Mouse (Mus musculus) intestine, embryonic 14.5 days (tissue): Measurements from ENCODE around the gene Gm42674. TPM values are rescaled to one million over a fixed set of nuclear protein-coding genes. Genes with fewer than 3 reads are reported as not detected.

Experiments
- ATAC-seq: fragments of 200-750 bp; cut with Nextera tagmentation; replicated peaks from 2 replicates; pipeline ENCODE4 v1.8.0; 2017; ENCODE audit warnings: low read depth, moderate number of reproducible peaks, moderate TSS enrichment, moderate library complexity; ENCODE audit not compliant: low FRiP score, low TSS enrichment
- DNase-seq: peaks from one replicate; pipeline ENCODE4 v3.0.0-alpha.2; 2018; ENCODE audit warnings: low spot score
- H3K27ac ChIP-seq: fragments of 300-500 bp; sonication (generic); 2 replicates; pipeline ENCODE4 v1.5.1; 2014; ENCODE audit warnings: low read depth, mild to moderate bottlenecking, control low read depth
- H3K27me3 ChIP-seq: fragments of 300-500 bp; sonication (generic); replicated peaks from 2 replicates; pipeline ENCODE4 v1.6.1; 2014; ENCODE audit warnings: low read length, control low read depth; ENCODE audit not compliant: control insufficient read depth, insufficient read depth
- H3K36me3 ChIP-seq: fragments of 300-500 bp; sonication (generic); 2 replicates; pipeline ENCODE4 v1.6.1; 2014; ENCODE audit warnings: low read length, control low read depth; ENCODE audit not compliant: control insufficient read depth, insufficient read depth
- H3K4me1 ChIP-seq: fragments of 300-500 bp; sonication (generic); replicated peaks from 2 replicates; pipeline ENCODE4 v1.6.1; 2014; ENCODE audit warnings: low read length, control low read depth, mixed read lengths; ENCODE audit not compliant: control insufficient read depth, insufficient read depth
- H3K4me2 ChIP-seq: fragments of 300-500 bp; sonication (generic); 2 replicates; pipeline ENCODE4 v1.6.1; 2014; ENCODE audit warnings: low read length
- H3K4me3 ChIP-seq: fragments of 300-500 bp; sonication (generic); 2 replicates; pipeline ENCODE4 v1.5.1; 2014; ENCODE audit warnings: low read depth, low read length, control low read depth, mixed read lengths
- H3K9ac ChIP-seq: fragments of 300-500 bp; sonication (generic); 2 replicates; pipeline ENCODE4 v1.6.1; 2014; ENCODE audit warnings: mild to moderate bottlenecking, low read length
- H3K9me3 ChIP-seq: fragments of 300-500 bp; sonication (generic); 2 replicates; pipeline ENCODE4 v1.6.1; 2016; ENCODE audit warnings: low read length, control low read depth; ENCODE audit not compliant: control insufficient read depth
- polyA plus RNA-seq: library from polyadenylated mRNA; unstranded; fragments of >200 nt; fragmentation: Nextera tagmentation; extraction: Ambion mirVana; gene quantifications from 2 replicates; pipeline ENCODE4 v1.2.1, GENCODE M21; 2014

Gm42674 gene
- polyA plus RNA-seq, 1 experiment from 2014 or later, result not detected

DNA sequence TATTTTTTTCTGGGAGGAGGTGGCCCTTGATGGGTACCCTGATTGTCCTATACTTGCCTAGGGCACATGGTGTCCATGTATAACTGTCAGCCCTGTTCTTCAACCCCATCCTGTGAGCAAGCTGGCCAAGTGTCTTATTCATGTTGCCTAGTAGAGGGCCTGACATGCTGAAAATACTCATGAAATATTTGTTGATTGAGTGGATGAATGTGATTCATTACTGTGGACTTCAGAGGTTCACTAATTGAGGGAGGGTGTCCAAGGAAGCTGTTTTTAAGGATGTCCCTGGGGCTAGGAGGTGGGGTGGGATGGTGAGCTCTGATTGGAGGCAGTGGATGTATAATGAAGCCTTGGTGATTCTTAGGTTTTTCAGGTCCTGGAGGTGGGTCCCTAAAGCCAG lies 52.0 kb downstream of the Gm42674 start, which contains the start of gene S100a7a:
TSS of gene S100a7a (plus strand) at position 301 of the 400 bp plus-strand sequence.
- no peak within 1 kb of the TSS for H3K9ac ChIP-seq
- H3K4me3 ChIP-seq, result no peak within 1 kb of the TSS
- no peaks in the 10 kb centered on the region for H3K4me1 ChIP-seq
- H3K9me3 ChIP-seq, result no peaks in the 10 kb centered on the region
- H3K36me3 ChIP-seq, result no peaks in the 10 kb centered on the region
- ATAC-seq (no peak), DNase-seq (no peak)
- no peak within 1 kb of the TSS for H3K4me2 ChIP-seq
- no peak within 1 kb of the TSS for H3K27ac ChIP-seq
- 0 out of 2 replicates have a peak, but pooled peaks cover 2% of the 10 kb centered on the region for H3K27me3 ChIP-seq

Other genes starting within 250 kb of the Gm42674 start
- 10.2 and 11.0 TPM in 2 replicates for gene Slc27a3, start 212.0 kb upstream of the Gm42674 start, polyA plus RNA-seq
- 31.2 and 31.7 TPM in 2 replicates for gene Ints3, start 168.3 kb upstream of the Gm42674 start, polyA plus RNA-seq
- 5.3 and 5.9 TPM in 2 replicates for gene Npr1, start 136.0 kb upstream of the Gm42674 start, polyA plus RNA-seq
- 188 and 207 TPM in 2 replicates for gene Ilf2, start 125.8 kb upstream of the Gm42674 start, polyA plus RNA-seq
- 67.5 and 80.6 TPM in 2 replicates for gene Snapin, start 110.9 kb upstream of the Gm42674 start, polyA plus RNA-seq
- gene Chtop, start 92.4 kb upstream of the Gm42674 start, polyA plus RNA-seq, result 86.4 and 87.0 TPM in 2 replicates
- 50.7 and 66.8 TPM in 2 replicates for gene S100a1, start 87.5 kb upstream of the Gm42674 start, polyA plus RNA-seq
- 27.7 and 30.3 TPM in 2 replicates for gene S100a13, start 87.5 kb upstream of the Gm42674 start, polyA plus RNA-seq
- gene S100a14, start 75.0 kb upstream of the Gm42674 start, polyA plus RNA-seq, result 0.91 and 1.0 TPM in 2 replicates
- 107 and 121 TPM in 2 replicates for gene S100a16, start 64.7 kb upstream of the Gm42674 start, polyA plus RNA-seq
- gene S100a3, start 41.3 kb upstream of the Gm42674 start, polyA plus RNA-seq, result 0.39 and 0.81 TPM in 2 replicates
- gene S100a2, start 11.7 kb upstream of the Gm42674 start, polyA plus RNA-seq, result not detected in 2 replicates
- 4.1 and 5.3 TPM in 2 replicates for gene S100a4, start 1.9 kb downstream of the Gm42674 start, polyA plus RNA-seq
- gene S100a5, start 6.6 kb downstream of the Gm42674 start, polyA plus RNA-seq, result 5.1 and 8.6 TPM in 2 replicates
- 359 and 401 TPM in 2 replicates for gene S100a6, start 11.0 kb downstream of the Gm42674 start, polyA plus RNA-seq
- gene S100a7a, start 52.1 kb downstream of the Gm42674 start, polyA plus RNA-seq, result 0.13 TPM in 1 of 2 replicates, not detected in the other
- gene S100a8, start 67.1 kb downstream of the Gm42674 start, polyA plus RNA-seq, result 2.3 and 14.3 TPM in 2 replicates
- 1.6 and 5.3 TPM in 2 replicates for gene S100a9, start 93.8 kb downstream of the Gm42674 start, polyA plus RNA-seq
- not detected in 2 replicates for gene Pglyrp4, start 125.0 kb downstream of the Gm42674 start, polyA plus RNA-seq
- not detected in 2 replicates for gene Gm5849, start 176.0 kb downstream of the Gm42674 start, polyA plus RNA-seq